ENCODE assay signal across 11 mouse cellular contexts in genomic region chr6:22189346-22190335, GRCm38 (mm10).
DNase-seq lines count a peak whose midpoint lies in the region; ATAC-seq and TF ChIP-seq lines count a peak whose summit lies in the region.
"Had no signal": no experiment of that assay in that cellular context is flagged by ENCODE, and none has a peak within 500 bp of the region (broad histone marks: within the 10 kb centered on the region; RNA-seq: fewer than 3 reads in every experiment).

No protein-coding gene starts in this region.

- peaks cover 6% of the 10 kb centered on the region; the same call in 1 of the 2 replicates for H3K4me1 ChIP-seq in forebrain, embryonic 12.5 days
- H3K4me1 ChIP-seq in forebrain, embryonic 11.5 days (replicated peaks; ENCODE audit: control insufficient read depth, insufficient read depth, low read length): no peaks in the 10 kb centered on the region
- H3K4me1 ChIP-seq in liver, postnatal 0 days (ENCODE audit: insufficient read depth): no peaks in the 10 kb centered on the region
- no peaks in the 10 kb centered on the region for H3K4me1 ChIP-seq in liver, embryonic 11.5 days (replicated peaks; ENCODE audit: control insufficient read depth, insufficient read depth, low read length)
- no peaks in the 10 kb centered on the region for H3K4me1 ChIP-seq in intestine, postnatal 0 days (replicated peaks; ENCODE audit: control insufficient read depth, insufficient read depth, low read length)
- H3K4me1 ChIP-seq: megakaryocyte, embryonic 14.5 days had no signal

- no peak for DNase-seq in forebrain, embryonic 11.5 days (ENCODE audit: low spot score)
- DNase-seq in liver, postnatal 0 days: peak; percentile 18
- no peak for DNase-seq in liver, embryonic 11.5 days (ENCODE audit: low spot score)
- peak; percentile 19 for DNase-seq in retina, postnatal 1 day
- DNase-seq in adrenal gland, postnatal 36 days: no peak
- DNase-seq: adrenal gland, postnatal 14 days; B cell, adult 2 months had no signal

- H3K9ac ChIP-seq in forebrain, embryonic 12.5 days: no peak overlapping the region
- no peak overlapping the region for H3K9ac ChIP-seq in forebrain, embryonic 11.5 days (ENCODE audit: low read length)
- H3K9ac ChIP-seq in liver, postnatal 0 days (replicated peaks): no peak overlapping the region
- no peak overlapping the region for H3K9ac ChIP-seq in liver, embryonic 11.5 days (ENCODE audit: low read depth, low read length)
- no peak overlapping the region for H3K9ac ChIP-seq in intestine, postnatal 0 days (ENCODE audit: low read depth, low read length)

- no peak overlapping the region for H3K27ac ChIP-seq in forebrain, embryonic 12.5 days
- no peak overlapping the region for H3K27ac ChIP-seq in forebrain, embryonic 11.5 days (ENCODE audit: low read depth, low read length)
- H3K27ac ChIP-seq in liver, postnatal 0 days (ENCODE audit: low read depth): no peak overlapping the region
- H3K27ac ChIP-seq in liver, embryonic 11.5 days (ENCODE audit: low read depth, low read length): no peak overlapping the region
- H3K27ac ChIP-seq in intestine, postnatal 0 days (ENCODE audit: low read depth, low read length): no peak overlapping the region

- no peak overlapping the region for H3K4me2 ChIP-seq in forebrain, embryonic 12.5 days
- no peak overlapping the region for H3K4me2 ChIP-seq in forebrain, embryonic 11.5 days (ENCODE audit: low read depth, low read length, severe bottlenecking)
- no peak overlapping the region for H3K4me2 ChIP-seq in liver, postnatal 0 days (ENCODE audit: low read depth, low read length)
- no peak overlapping the region for H3K4me2 ChIP-seq in liver, embryonic 11.5 days
- peak overlapping the region; percentile 43 for H3K4me2 ChIP-seq in intestine, postnatal 0 days (replicated peaks; ENCODE audit: low read depth)

- 71% methylated on average over 24 of the region's 24 CpGs for WGBS in forebrain, embryonic 12.5 days
- 80% methylated on average over 24 of the region's 24 CpGs for WGBS in forebrain, embryonic 11.5 days
- 81% methylated on average over 24 of the region's 24 CpGs for WGBS in liver, postnatal 0 days (ENCODE audit: insufficient replicate concordance)
- whole genome bisulfite sequencing in liver, embryonic 11.5 days: 87% methylated on average over 24 of the region's 24 CpGs
- WGBS in intestine, postnatal 0 days: 67% methylated on average over 24 of the region's 24 CpGs

- TF ChIP-seq CTCF in liver, postnatal 0 days (IDR thresholded peaks at IDR 0.05; ENCODE audit: low read depth): no peak
- TF ChIP-seq CTCF in intestine, postnatal 0 days (IDR thresholded peaks at IDR 0.05; ENCODE audit: low read depth): no peak

- no peak for TF ChIP-seq EP300 in liver, postnatal 0 days (IDR thresholded peaks at IDR 0.05; ENCODE audit: low read depth)

- no peaks in the 10 kb centered on the region for H3K9me3 ChIP-seq in forebrain, embryonic 12.5 days
- H3K9me3 ChIP-seq in forebrain, embryonic 11.5 days (ENCODE audit: control insufficient read depth, low read length): no peaks in the 10 kb centered on the region
- H3K9me3 ChIP-seq in liver, postnatal 0 days (ENCODE audit: low read length): no peaks in the 10 kb centered on the region
- H3K9me3 ChIP-seq in liver, embryonic 11.5 days (ENCODE audit: control insufficient read depth, low read length): no peaks in the 10 kb centered on the region
- no peaks in the 10 kb centered on the region for H3K9me3 ChIP-seq in intestine, postnatal 0 days (ENCODE audit: control insufficient read depth)
- H3K9me3 ChIP-seq: megakaryocyte, embryonic 14.5 days had no signal

- H3K4me3 ChIP-seq in forebrain, embryonic 12.5 days (replicated peaks): no peak overlapping the region
- no peak overlapping the region for H3K4me3 ChIP-seq in forebrain, embryonic 11.5 days (ENCODE audit: low read depth, low read length)
- no peak overlapping the region for H3K4me3 ChIP-seq in liver, postnatal 0 days (ENCODE audit: low read depth, low read length)
- no peak overlapping the region for H3K4me3 ChIP-seq in liver, embryonic 11.5 days (ENCODE audit: low read depth, low read length)
- no peak overlapping the region for H3K4me3 ChIP-seq in intestine, postnatal 0 days (ENCODE audit: low read depth, low read length)
- H3K4me3 ChIP-seq: megakaryocyte, embryonic 14.5 days had no signal

- H3K36me3 ChIP-seq in forebrain, embryonic 12.5 days (replicated peaks): no peaks in the 10 kb centered on the region
- H3K36me3 ChIP-seq in forebrain, embryonic 11.5 days (ENCODE audit: control insufficient read depth, insufficient read depth, low read length): no peaks in the 10 kb centered on the region
- no peaks in the 10 kb centered on the region for H3K36me3 ChIP-seq in liver, postnatal 0 days (replicated peaks; ENCODE audit: insufficient read depth, low read length)
- H3K36me3 ChIP-seq in liver, embryonic 11.5 days (ENCODE audit: control insufficient read depth, insufficient read depth, low read length): no peaks in the 10 kb centered on the region
- no peaks in the 10 kb centered on the region for H3K36me3 ChIP-seq in intestine, postnatal 0 days (ENCODE audit: control insufficient read depth, insufficient read depth)

- ATAC-seq in forebrain, embryonic 12.5 days (ENCODE audit: low FRiP score): 0 out of 2 replicates have a peak, but pooled peaks have one; percentile 44
- ATAC-seq in forebrain, embryonic 11.5 days (replicated peaks; ENCODE audit: low FRiP score): no peak; the same call in 1 of the 2 replicates
- peak; percentile 77 for ATAC-seq in liver, postnatal 0 days
- no peak for ATAC-seq in liver, embryonic 11.5 days (replicated peaks; ENCODE audit: low FRiP score)
- ATAC-seq in intestine, postnatal 0 days: peak; percentile 97
- no peak for ATAC-seq in activated CD4-positive, CD25-positive, alpha-beta regulatory T cell, adult 4 months

- H3K27me3 ChIP-seq in forebrain, embryonic 12.5 days: no peaks in the 10 kb centered on the region
- H3K27me3 ChIP-seq in forebrain, embryonic 11.5 days (ENCODE audit: control insufficient read depth, insufficient read depth, low read length): no peaks in the 10 kb centered on the region
- H3K27me3 ChIP-seq in liver, postnatal 0 days (ENCODE audit: insufficient read depth, low read length): no peaks in the 10 kb centered on the region
- H3K27me3 ChIP-seq in liver, embryonic 11.5 days (replicated peaks; ENCODE audit: control insufficient read depth, insufficient read depth, low read length): no peaks in the 10 kb centered on the region
- H3K27me3 ChIP-seq in intestine, postnatal 0 days (replicated peaks; ENCODE audit: control insufficient read depth, insufficient read depth, low read length): no peaks in the 10 kb centered on the region
- H3K27me3 ChIP-seq: megakaryocyte, embryonic 14.5 days had no signal

Comparison
In these comparisons a context has a peak if more than half of its experiments do, and no peak if none do; other contexts are left out.
1. ATAC-seq: peak in forebrain, embryonic 12.5 days (single experiment), liver, postnatal 0 days (single experiment) and intestine, postnatal 0 days (single experiment); none in forebrain, embryonic 11.5 days (single experiment), liver, embryonic 11.5 days (single experiment) and activated CD4-positive, CD25-positive, alpha-beta regulatory T cell, adult 4 months (single experiment).
2. DNase-seq: peak in liver, postnatal 0 days (single experiment) and retina, postnatal 1 day (single experiment); none in forebrain, embryonic 11.5 days (single experiment), liver, embryonic 11.5 days (single experiment) and adrenal gland, postnatal 36 days (0 of 2).